Mouse (Mus musculus): ENCODE measurements at regions not wholly inside any gene's neighbourhood (a gene's known extent, or its start where the extent isn't known, plus 50 kb on each side); places are given as distances from the start of the nearest gene placed in this dataset.

GRCm38 (mm10) chr8:6582732-6583131 is 1477.6 kb upstream of the Slc10a2 start:
- no peak for DNase-seq (ENCODE audit: low spot score in 2 of 2)

- no peak for DNase-seq (ENCODE audit: low spot score in 2 of 2)
Observed at GRCm38 (mm10) chr8:6577868-6578634, 1472.9 kb upstream of the Slc10a2 start.

GRCm38 (mm10) chr8:6575241-6575640 is 1470.1 kb upstream of the Slc10a2 start:
- no peak for DNase-seq (ENCODE audit: low spot score in 2 of 2)

- no peak for DNase-seq (ENCODE audit: low spot score in 2 of 2)
Observed at GRCm38 (mm10) chr8:6573492-6573891, 1468.3 kb upstream of the Slc10a2 start.

- peak; percentile 73 to 90 for DNase-seq (ENCODE audit: low spot score in 2 of 2)
Observed at GRCm38 (mm10) chr8:6572066-6572665, 1467.0 kb upstream of the Slc10a2 start.

GRCm38 (mm10) chr8:6550965-6551364 is 1445.8 kb upstream of the Slc10a2 start:
- DNase-seq (ENCODE audit: low spot score in 2 of 2) = no peak

- DNase-seq (ENCODE audit: low spot score in 2 of 2) = no peak
Observed at GRCm38 (mm10) chr8:6527171-6527570, 1422.0 kb upstream of the Slc10a2 start.

GRCm38 (mm10) chr8:6515882-6516682 is 1410.9 kb upstream of the Slc10a2 start:
- DNase-seq (ENCODE audit: low spot score in 2 of 2) = no peak

GRCm38 (mm10) chr8:6492453-6492852 is 1387.3 kb upstream of the Slc10a2 start:
- peak in 1 of 2 experiments; percentile 11 for DNase-seq (ENCODE audit: low spot score in 2 of 2)

- DNase-seq (ENCODE audit: low spot score in 2 of 2) = no peak
Observed at GRCm38 (mm10) chr8:6481966-6482365, 1376.8 kb upstream of the Slc10a2 start.

- DNase-seq (ENCODE audit: low spot score in 2 of 2) = no peak
Observed at GRCm38 (mm10) chr8:6471089-6471488, 1365.9 kb upstream of the Slc10a2 start.

- DNase-seq (ENCODE audit: low spot score in 2 of 2) = no peak
Observed at GRCm38 (mm10) chr8:6456553-6457180, 1351.5 kb upstream of the Slc10a2 start.

- DNase-seq (ENCODE audit: low spot score in 2 of 2) = no peak
Observed at GRCm38 (mm10) chr8:6448301-6448700, 1343.2 kb upstream of the Slc10a2 start.

- no peak for DNase-seq (ENCODE audit: low spot score in 2 of 2)
Observed at GRCm38 (mm10) chr8:6439069-6439468, 1333.9 kb upstream of the Slc10a2 start.
